Mouse (Mus musculus) ovary, adult 18-20 months (tissue): ENCODE measurements around the gene Itprip.
"Not testable (repeated sequence)": the region's sequence is repeated elsewhere in the genome, so short reads cannot be mapped to it uniquely, and the experiment has no call there.

ENCODE experiments used
- DNase-seq: peaks from one replicate; pipeline ENCODE4 v3.0.0; 2022; ENCODE audit warnings: low spot score, mixed read lengths

The Itprip gene

DNA sequence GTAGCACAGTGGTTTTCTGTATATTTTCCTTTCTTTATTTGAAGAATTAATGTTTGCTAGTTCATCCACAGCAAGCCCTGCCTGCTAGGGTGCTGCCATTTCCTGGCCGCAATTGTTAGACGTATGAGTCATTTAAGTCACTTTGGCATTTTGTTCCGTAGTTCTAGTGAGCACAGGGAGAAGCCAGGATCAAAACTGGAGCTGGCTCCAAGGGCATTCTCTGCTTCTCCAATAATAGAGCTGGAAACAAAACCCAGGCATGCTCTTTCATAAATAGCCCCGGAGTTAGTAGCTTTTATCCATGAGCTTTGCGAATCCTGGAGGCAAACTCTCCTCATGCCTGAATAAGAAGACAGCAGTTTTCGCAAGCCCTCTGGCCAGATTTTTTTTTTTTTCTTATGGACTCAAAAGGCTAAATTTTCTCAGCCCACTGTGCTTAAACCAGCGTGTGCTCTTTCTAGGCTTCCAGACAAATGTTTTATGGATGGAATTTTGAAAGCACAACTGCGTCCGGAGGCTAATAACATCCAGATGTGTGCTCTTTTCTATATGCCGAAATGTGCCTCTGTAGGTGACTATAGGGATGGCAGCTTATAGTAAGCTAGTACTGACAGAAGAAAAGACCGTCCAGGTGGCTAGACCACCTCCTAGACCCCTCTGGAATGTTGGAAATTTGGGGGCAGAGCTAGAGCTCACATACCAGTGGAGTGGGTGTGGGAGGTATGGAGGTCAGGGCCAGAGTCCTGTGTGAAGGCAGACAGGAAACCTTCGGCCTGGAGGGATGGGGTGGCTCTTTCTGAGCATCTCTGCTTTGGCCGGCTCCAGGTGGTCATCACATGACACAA is 64.9 kb downstream of the Itprip start:
- no peak for DNase-seq

DNA sequence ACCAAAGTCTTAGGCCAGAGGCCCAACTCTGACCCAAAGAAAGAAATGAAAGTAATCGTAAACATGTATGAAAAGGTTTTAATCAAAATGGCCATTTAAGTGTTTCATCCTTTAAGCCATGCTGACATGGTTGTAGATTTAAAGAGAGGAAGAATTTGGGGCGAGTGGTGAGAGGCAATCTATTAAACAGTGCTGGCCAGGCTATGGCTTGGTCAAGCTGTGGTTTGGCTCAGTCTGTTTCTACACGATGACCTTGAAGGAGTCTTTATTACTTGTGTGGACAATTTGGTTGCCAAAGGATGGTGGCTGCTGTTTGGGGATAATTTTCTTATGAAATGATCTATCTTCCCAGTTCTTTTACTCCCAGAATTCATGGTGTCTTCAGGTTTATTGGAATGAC is 66.0 kb downstream of the Itprip start:
- no peak for DNase-seq

DNA sequence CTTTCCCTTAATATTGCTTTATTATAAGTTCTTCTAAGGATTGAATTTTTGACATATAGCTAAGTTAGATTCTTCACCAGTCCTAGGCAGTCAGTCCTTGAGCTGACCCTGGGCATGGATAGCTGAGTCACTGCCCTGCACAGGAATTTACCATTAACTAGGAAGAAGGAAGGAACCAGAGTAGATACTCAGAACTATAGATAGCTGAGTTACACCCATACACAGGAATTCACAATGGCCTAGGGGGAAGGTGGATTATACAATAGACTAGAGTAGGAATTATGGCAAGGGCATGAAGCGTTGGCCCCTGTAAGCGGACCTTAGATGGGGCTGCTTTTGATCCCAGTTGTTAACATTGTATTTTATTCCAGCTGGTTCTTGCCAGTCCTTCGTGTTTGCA is 67.0 kb downstream of the Itprip start:
- not testable (repeated sequence) for DNase-seq

GRCm38 (mm10) chr19:47849735-47850134 is 69.4 kb downstream of the Itprip start:
- DNase-seq, result no peak
